Mouse (Mus musculus) heart, embryonic 14.5 days (tissue): ENCODE measurements at regions not wholly inside any gene's neighbourhood (a gene's known extent, or its start where the extent isn't known, plus 50 kb on each side); places are given as distances from the start of the nearest gene placed in this dataset.

Experiments used
- ATAC-seq: fragments of 200-750 bp; cut with Nextera tagmentation; 2 replicates; pipeline ENCODE4 v1.8.0; 2017; ENCODE audit warnings: low read depth, moderate TSS enrichment; ENCODE audit not compliant: insufficient number of reproducible peaks, insufficient read depth, low FRiP score
- H3K27ac ChIP-seq, 2 experiments: fragments of 200-500 bp in 1 of 2; fragments of 300-500 bp in 1 of 2; sonication (generic) in 1 of 2; replicated peaks in 1 of 2; 2 replicates each; pipeline ENCODE4 v1.5.1; 2012 to 2014; ENCODE audit warnings: low read depth in 2 of 2, low read length in 2 of 2, control low read depth in 1 of 2, mild to moderate bottlenecking in 1 of 2, mixed read lengths in 1 of 2; ENCODE audit not compliant: control insufficient read depth in 1 of 2, insufficient read depth in 1 of 2
- H3K27me3 ChIP-seq: fragments of 300-500 bp; sonication (generic); 2 replicates; pipeline ENCODE4 v1.6.1; 2014; ENCODE audit warnings: mild to moderate bottlenecking, low read length, control low read depth; ENCODE audit not compliant: control insufficient read depth, insufficient read depth
- H3K36me3 ChIP-seq: fragments of 300-500 bp; sonication (generic); 2 replicates; pipeline ENCODE4 v1.6.1; 2014; ENCODE audit warnings: mild to moderate bottlenecking, control low read depth, low read length, mixed read lengths; ENCODE audit not compliant: control insufficient read depth, insufficient read depth
- H3K4me1 ChIP-seq, 2 experiments: fragments of 200-500 bp in 1 of 2; fragments of 300-500 bp in 1 of 2; sonication (generic) in 1 of 2; 2 replicates each; pipeline ENCODE4 v1.6.1; 2012 to 2014; ENCODE audit warnings: low read length in 2 of 2, control low read depth in 1 of 2, mixed read lengths in 1 of 2; ENCODE audit not compliant: control insufficient read depth in 2 of 2, insufficient read depth in 2 of 2
- H3K4me2 ChIP-seq: fragments of 300-500 bp; sonication (generic); 2 replicates; pipeline ENCODE4 v1.6.1; 2014; ENCODE audit warnings: mild to moderate bottlenecking, low read length
- H3K4me3 ChIP-seq, 2 experiments: fragments of 200-500 bp in 1 of 2; fragments of 300-500 bp in 1 of 2; sonication (generic) in 1 of 2; 2 replicates each; pipeline ENCODE4 v1.5.1; 2012 to 2014; ENCODE audit warnings: low read length in 2 of 2, mild to moderate bottlenecking in 2 of 2, control low read depth in 1 of 2, low read depth in 1 of 2, moderate library complexity in 1 of 2; ENCODE audit not compliant: control insufficient read depth in 1 of 2, insufficient read depth in 1 of 2
- H3K9ac ChIP-seq: fragments of 300-500 bp; sonication (generic); 2 replicates; pipeline ENCODE4 v1.6.1; 2014; ENCODE audit warnings: mild to moderate bottlenecking, low read length
- H3K9me3 ChIP-seq: fragments of 300-500 bp; sonication (generic); 2 replicates; pipeline ENCODE4 v1.6.1; 2016; ENCODE audit warnings: low read length, control low read depth; ENCODE audit not compliant: control insufficient read depth
- WGBS: fragments of 180-500 bp; shearing (Covaris S2); extraction: QIAGEN DNeasy Blood & Tissue Kit; methylation state at CpG from one replicate; pipeline ENCODE4 v1.1.7; 2014; 5-methylcytosine and 5-hydroxymethylcytosine counted together

- Histone ChIP-seq H3K36me3 (no peaks in the 10 kb centered on the region), H3K9ac (no peak overlapping the region), H3K9me3 (no peaks in the 10 kb centered on the region), H3K4me2 (no peak overlapping the region), H3K4me1 (peaks cover 3 to 5% of the 10 kb centered on the region in 2 experiments; a peak in 1 of 4 replicates), H3K27ac (no peak overlapping the region), H3K4me3 (no peak overlapping the region), H3K27me3 (no peaks in the 10 kb centered on the region)
- 0 out of 2 replicates have a peak, but pooled peaks have one; percentile 31 for ATAC-seq
- 39% methylated on average over 9 of the region's 9 CpGs for WGBS
Observed at GRCm38 (mm10) chr10:38887896-38888295, 66.3 kb upstream of the Rfpl4b start.

DNA sequence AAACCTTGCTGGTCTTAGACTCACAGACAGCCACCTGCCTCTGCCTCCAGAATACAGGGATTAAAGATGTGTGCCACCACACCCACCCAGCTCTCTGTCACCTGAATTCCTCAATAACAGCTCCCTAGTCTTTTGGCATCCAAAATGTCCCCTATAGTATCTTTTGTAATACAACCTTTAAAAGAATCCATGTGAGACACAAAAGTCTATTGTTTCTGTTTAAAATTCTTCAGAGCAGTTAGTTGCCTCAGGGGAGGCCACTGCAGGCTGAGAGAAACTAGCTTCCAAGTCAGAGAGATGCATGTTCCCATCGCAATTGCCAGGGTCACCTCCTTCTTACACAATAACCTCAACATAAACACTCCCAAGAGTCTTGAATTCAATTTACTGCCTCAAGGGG is 70.6 kb upstream of the Lama4 start:
- Histone ChIP-seq H3K27ac (no peak overlapping the region), H3K4me2 (no peak overlapping the region)

DNA sequence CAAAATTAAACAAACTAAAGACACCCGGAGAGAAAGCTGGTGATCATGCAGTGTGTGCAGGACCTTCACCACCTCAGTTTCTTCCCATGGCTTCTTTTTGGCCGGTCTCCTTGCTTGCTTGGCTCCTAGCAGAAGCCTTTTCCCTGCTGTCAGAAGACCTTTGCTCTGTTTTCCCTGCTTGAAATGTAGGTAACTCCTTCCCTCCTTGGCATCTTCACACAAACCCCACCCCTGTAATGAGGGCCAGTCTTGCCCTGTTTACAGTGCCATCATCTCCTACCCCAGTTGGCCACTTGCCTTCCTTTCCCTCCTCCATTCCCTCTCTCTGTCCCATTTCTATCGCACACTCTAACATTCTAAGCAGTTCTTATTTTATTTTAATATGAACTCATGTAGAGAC is 69.7 kb upstream of the Lama4 start:
- no peak overlapping the region for H3K9ac ChIP-seq
- no peaks in the 10 kb centered on the region for H3K36me3 ChIP-seq
- ATAC-seq, result no peak
- no peak overlapping the region for H3K27ac ChIP-seq
- H3K4me2 ChIP-seq, result no peak overlapping the region
- H3K9me3 ChIP-seq, result no peaks in the 10 kb centered on the region
- H3K27me3 ChIP-seq, result no peaks in the 10 kb centered on the region
- H3K4me1 ChIP-seq, result no peaks in the 10 kb centered on the region
- WGBS, result 88% methylated on average over 3 of the region's 3 CpGs
- H3K4me3 ChIP-seq, result no peak overlapping the region

More for the DNA sequence above, 70.6 kb upstream of the Lama4 start:
- Histone ChIP-seq H3K27me3 (no peaks in the 10 kb centered on the region), H3K4me1 (no peaks in the 10 kb centered on the region), H3K36me3 (no peaks in the 10 kb centered on the region), H3K9ac (no peak overlapping the region), H3K4me3 (no peak overlapping the region), H3K9me3 (no peaks in the 10 kb centered on the region)
- 82% methylated on average over 1 of the region's 1 CpGs for WGBS
- ATAC-seq, result no peak

DNA sequence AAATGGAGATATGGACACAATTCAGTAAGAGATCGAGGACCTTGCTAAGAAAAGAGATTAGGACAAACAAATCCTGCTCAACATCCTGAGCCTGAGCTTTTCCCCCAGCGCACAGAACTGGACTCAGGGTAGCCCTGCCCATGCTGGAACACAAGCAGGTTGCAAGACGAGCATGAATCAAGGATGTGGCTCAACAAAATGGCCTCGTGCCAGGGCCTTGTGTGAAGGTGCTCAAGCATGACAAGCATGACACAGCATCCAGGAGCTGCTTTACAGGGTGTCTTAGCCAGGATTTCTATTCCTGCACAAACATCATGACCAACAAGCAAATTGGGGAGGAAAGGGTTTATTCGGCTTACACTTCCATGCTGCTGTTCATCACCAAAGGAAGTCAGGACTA is 67.7 kb upstream of the Lama4 start:
- Histone ChIP-seq H3K27ac (no peak overlapping the region), H3K9me3 (no peaks in the 10 kb centered on the region), H3K27me3 (no peaks in the 10 kb centered on the region), H3K4me2 (no peak overlapping the region), H3K9ac (no peak overlapping the region), H3K4me1 (no peaks in the 10 kb centered on the region), H3K36me3 (no peaks in the 10 kb centered on the region), H3K4me3 (no peak overlapping the region)
- 71% methylated on average over 5 of the region's 5 CpGs for WGBS
- no peak for ATAC-seq

DNA sequence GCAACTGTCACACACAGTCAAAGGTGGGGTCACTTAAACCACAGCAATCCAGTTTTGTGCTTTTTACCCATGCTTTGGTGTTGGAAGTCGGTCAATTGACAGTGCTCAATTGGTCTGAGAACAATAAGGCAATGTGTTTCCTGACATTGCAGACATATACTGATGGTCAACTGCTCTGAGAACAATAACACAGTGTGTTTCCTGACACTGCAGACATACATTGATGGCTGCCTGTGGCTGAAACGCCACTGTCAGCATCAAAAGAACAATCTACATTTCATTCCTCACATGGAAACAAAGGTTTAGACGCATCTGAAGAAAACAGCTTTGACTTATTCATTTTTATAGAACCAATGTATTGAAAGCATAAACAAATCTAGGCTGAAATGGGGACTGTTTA is 59.2 kb upstream of the Lama4 start:
- Histone ChIP-seq H3K9ac (no peak overlapping the region), H3K9me3 (no peaks in the 10 kb centered on the region), H3K27me3 (no peaks in the 10 kb centered on the region), H3K27ac (no peak overlapping the region), H3K4me3 (no peak overlapping the region), H3K4me1 (peaks cover 9 to 12% of the 10 kb centered on the region in 2 experiments), H3K4me2 (no peak overlapping the region), H3K36me3 (no peaks in the 10 kb centered on the region)
- WGBS, result 49% methylated on average over 3 of the region's 3 CpGs
- ATAC-seq, result no peak

DNA sequence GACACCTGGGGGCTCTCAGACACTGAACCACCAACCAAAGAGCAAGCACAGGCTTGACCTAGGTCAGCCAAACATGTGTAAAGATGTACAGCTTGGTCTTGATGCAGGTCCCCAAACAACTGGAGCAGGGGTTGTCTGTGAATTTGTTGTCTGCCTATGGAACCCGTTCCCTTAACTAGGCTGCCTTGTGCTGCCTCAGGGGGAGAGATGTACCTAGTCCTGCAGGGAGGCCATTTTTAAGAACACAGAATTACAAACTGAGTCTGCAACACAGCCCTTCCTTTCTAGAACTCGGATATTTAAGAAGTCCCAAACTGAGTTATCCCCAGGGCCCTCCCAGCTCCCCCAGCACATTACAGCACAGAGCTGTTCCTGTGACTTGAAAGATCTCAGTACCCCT is 57.5 kb upstream of the Lama4 start:
- Histone ChIP-seq H3K36me3 (no peaks in the 10 kb centered on the region), H3K9me3 (no peaks in the 10 kb centered on the region), H3K9ac (peak overlapping the region; percentile 47; the same call in 1 of the 2 replicates), H3K4me2 (peak overlapping the region; percentile 54), H3K27me3 (no peaks in the 10 kb centered on the region), H3K4me1 (peaks cover 9 to 12% of the 10 kb centered on the region in 2 experiments), H3K27ac (peak overlapping the region; percentile 58 to 80), H3K4me3 (no peak overlapping the region)
- 57% methylated on average over 2 of the region's 2 CpGs for WGBS
- ATAC-seq, result no peak

DNA sequence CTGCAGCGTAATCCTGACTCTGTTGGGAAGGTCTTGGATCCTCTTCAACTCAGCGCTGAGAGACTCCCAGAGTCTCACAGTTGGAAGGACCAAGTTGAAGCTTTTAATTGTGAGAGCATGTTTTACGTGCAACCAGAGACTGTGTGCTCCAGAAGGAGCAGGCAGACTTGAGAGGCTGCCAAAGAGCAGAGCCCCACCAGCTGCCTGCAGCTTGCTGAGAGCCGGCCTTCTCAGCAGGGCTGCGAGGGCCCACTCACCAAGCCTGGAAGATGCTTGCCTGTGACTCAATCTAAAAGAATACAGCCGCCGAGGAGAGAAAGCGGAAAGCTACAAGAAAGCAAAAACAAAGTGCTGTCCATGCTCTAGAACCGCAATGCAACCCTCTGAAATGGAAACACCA is 57.0 kb upstream of the Lama4 start:
- peak overlapping the region; percentile 47 for H3K9ac ChIP-seq
- 13% methylated on average over 9 of the region's 9 CpGs for WGBS

GRCm38 (mm10) chr10:38909152-38909732 is 56.1 kb upstream of the Lama4 start:
- no peaks in the 10 kb centered on the region for H3K36me3 ChIP-seq
- H3K27ac ChIP-seq, result no peak overlapping the region
- no peak overlapping the region for H3K4me2 ChIP-seq
- H3K9ac ChIP-seq, result no peak overlapping the region
- WGBS, result 96% methylated on average over 1 of the region's 1 CpGs
- H3K4me1 ChIP-seq, result peaks cover 9 to 12% of the 10 kb centered on the region in 2 experiments
- no peaks in the 10 kb centered on the region for H3K9me3 ChIP-seq
- no peak for ATAC-seq
- H3K27me3 ChIP-seq, result no peaks in the 10 kb centered on the region
- no peak overlapping the region for H3K4me3 ChIP-seq

More for the DNA sequence above, 57.0 kb upstream of the Lama4 start:
- Histone ChIP-seq H3K27ac (peak overlapping the region; percentile 58 to 80), H3K4me3 (no peak overlapping the region), H3K9me3 (no peaks in the 10 kb centered on the region), H3K4me2 (peak overlapping the region; percentile 54), H3K4me1 (peaks cover 9 to 12% of the 10 kb centered on the region in 2 experiments), H3K36me3 (no peaks in the 10 kb centered on the region), H3K27me3 (no peaks in the 10 kb centered on the region)
- ATAC-seq, result peak; percentile 89
